Mouse (Mus musculus) cerebellum, postnatal 14 days (tissue): Measurements from ENCODE around the gene Tmem106c.

Source experiments
- DNase-seq, 2 experiments: peaks; one replicate each; pipeline ENCODE4 v3.0.0; 2021; ENCODE audit warnings: mixed read lengths in 2 of 2

Gene Tmem106c

DNA sequence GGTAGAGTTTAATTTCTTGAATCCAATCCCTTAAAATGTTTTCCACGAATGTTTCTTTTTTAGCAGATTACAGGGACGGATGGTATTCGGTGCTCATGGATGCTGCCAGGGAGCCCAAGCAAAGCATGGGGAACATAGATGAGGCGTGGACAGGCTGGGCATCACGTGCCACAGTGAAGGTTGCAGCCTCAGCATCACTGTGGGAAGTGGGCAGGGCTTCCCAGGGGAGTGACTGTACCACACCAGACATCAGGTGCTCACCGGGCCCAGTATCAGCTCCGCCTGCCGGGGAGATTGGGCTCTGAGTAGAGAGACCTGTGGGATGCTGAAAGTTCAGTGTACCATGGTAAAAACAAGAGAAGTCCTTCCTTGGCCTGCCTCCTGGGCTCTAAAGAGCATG lies 9.3 kb upstream of the Tmem106c start:
- DNase-seq: no peak

DNA sequence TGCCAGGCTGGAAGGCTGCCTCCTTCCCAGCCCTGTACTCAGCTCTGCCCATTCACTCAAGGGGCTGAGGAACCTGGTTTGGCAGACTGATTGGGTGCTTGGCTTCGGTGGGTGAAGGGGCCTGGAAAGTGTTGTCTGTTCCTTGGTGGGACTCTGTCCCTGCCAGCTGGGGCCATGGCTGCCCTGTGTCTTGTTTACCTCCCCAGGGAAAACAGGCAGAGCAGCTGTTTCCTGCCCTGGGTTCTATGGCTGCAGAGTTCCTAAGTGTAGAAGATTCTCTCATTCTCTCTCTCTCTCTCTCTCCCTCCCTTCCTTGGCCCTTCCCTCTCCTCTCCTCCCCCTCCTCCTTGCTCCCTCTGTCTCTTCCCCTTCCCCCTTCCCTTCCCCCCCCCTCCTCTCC lies 8.7 kb upstream of the Tmem106c start:
- no peak for DNase-seq

DNA sequence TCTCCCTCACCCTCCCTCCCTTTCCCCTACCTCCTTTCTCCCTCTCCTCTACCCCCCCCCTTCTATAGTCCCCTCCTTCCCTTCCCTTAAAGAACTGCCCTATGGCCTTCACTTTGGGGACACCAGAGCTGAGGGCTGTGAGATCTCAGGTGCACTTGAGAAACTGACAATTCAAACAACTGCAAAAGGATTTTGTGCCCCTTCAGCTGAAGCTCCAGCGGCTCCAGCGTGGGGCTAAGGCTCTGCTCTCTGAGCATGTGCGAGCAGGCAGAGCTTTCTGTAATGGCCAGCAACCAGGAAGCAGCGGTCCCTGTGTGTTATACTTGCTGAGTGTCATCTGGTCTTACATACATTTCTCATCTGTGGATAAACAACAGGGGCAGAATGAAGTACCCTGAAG lies 8.3 kb upstream of the Tmem106c start:
- no peak for DNase-seq

DNA sequence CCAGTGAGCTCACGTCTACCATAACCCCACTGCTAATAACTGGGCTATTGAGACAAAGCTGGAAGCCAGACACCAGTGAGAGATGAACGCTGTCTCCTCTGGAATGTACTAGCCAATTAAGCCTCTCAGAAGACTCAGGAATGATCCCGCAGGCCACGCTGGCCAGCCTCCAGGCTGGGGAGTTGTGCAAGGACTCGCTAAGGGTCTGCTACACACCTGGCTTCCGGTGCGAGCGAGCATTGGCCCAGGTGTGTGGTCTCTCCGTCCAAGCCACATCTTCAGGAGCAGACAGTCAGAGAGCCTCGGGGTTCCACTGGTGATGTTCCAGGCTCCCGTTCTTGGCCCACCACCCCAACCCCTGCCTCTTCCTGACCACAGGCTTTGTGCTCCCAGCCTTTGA lies 7.6 kb upstream of the Tmem106c start:
- no peak for DNase-seq

DNA sequence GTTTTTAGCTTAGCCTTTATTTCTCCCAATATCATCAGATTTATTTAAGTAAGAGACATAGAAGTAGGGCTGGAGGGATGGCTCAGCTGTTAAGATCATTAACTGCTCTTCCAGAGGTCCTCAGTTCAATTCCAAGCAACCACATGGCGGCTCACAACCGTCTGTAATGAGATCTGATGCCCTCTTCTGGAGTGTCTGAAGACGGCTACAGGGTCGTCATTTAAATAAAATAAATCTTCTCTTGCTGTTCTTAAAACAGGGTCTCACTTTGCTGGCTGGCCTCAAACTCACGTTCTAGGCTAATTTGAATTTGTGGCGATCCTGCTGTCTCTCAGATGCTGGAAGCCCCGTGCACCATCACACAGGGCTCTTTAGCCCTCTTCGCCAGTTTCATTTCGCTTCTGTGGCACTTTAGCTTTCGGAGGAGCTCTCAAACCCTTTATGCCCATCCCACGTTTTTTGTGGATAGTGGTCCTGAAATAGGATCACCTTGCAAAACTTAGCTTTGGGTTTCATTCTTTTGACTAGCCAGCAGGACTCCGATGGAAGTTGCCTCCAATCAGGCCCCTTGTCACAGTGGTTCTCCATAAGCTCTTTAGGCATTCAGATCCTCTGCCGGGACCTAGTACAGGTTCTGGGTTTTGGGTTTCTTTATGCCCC lies 541 bp upstream of the Tmem106c start:
- peak in 1 of 2 experiments; percentile 33 for DNase-seq

DNA sequence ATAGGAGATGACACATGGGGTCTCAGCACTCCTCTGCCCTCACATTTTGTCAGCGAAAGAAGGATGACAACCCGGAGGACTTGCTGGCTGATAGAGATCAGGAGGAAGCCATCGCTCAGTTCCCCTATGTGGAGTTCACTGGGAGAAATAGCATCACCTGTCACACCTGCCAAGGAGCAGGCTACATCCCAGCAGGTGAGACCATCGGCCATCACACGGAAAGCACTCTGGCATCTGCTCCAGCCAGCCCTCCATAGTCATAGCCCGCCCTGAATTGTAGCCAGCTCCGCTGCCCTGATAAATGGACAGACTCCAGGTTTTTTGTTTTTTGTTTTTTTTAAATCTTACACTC lies 812 bp downstream of the Tmem106c start:
- DNase-seq: peak; percentile 44 to 63

DNA sequence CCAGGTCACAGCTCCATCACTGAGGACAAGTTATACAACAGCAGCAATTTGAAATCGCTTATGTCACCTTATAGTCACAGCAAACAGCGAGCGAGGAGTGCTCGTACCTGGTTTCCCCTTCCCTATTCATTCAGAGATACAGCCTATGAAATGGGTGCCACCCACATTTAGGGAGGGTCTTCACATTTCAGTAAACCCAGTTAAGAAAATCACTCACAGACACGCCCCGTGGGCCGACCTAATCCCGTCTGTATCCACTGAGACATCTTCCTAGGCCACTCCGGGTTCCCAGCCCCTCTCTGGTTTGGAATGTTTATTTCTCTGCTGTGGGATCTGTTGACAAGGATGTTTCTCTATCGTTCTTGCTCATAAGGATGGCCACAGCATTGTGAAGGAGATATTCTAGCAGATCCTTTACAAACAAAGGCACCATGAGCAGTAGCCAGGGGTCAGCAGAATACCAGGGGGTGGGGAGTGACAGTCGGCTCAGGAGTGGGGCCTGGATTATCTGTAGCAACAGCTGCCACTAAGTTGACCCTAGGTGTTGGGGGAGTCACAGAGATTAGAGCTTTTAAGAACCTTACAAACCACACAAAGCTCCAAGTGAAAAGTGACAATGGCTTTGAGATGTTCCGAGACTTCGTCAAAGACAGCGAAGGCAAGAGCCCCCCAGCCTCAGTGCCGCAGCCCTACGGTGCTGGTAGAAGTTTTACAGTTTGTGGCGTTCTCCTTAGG lies 1.5 kb downstream of the Tmem106c start:
- DNase-seq: peak in 1 of 2 experiments; percentile 18

DNA sequence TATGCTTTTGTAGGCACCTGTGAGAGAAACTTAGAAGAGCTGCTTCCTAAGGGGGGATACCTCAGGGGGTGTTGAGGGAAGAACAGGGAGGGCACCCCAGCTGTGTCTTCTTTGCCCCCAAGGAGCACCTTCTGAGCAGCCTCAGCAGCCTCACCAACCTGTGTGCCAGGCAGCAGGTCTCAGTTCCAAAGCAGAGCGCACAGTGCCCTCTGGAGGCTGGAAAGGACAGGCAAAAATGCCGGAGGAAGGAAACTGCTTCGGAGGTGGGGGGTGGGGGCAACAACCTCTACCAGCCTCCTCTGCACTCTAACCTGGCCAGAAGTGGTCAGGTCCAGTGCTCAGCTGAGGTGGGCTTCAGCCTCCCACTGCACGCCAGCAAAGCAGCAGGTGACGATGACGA lies 6.3 kb downstream of the Tmem106c start:
- DNase-seq: peak; percentile 49 to 72

DNA sequence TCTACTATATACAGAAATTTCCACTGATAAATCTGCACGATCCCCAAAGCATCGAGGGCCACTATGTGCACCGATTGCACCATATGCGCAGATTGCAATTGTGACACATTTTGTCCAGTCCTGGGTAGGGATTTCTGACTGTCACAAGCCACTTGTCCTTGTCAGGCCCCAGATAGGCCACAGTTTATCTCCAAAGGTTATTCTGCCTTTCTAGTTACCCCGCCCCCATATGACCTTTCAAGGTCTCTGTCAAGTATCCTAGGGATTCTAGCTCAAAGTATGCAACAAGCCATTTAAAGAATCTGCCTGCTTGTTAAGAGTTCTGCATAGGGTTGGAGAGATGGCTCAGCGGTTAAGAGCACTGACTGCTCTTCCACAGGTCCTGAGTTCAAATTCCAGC lies 8.6 kb downstream of the Tmem106c start:
- no peak for DNase-seq

DNA sequence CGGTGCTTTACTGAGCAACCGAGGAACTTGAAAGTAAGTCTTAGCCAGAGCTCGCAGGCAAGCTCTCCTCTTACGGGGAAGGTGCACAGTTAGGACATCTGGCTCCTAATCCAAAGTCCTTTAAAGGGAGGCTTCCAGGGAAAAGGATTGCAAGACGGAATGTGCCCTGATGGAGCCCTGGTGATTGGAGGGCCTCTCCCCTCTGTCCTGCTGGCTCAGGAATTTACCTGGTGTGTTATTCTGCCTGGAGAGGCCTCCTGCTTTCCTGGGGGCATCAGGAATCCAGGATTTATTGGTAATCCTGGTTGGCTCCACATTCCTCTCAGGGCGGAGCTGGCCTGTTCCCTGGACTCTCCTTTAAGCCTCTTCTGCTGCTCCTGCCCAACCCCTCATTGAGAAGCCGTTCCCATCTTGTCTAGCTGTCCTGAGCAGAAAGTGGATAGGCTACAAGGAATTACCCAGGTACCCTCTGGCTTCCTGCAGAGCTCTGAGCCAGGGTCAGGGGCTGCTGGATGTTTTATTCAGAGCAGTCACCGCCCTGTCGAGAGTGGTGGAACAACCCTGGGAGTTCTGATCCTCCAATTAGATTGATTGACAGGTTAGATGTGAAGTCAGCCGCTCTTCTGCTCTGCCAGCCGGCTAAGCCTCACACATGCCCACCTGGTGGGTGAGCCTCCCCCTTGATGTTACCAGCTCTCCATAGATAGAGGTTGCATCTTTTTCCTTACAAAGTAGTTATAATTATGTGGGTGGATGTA lies 9.4 kb downstream of the Tmem106c start:
- DNase-seq: no peak

DNA sequence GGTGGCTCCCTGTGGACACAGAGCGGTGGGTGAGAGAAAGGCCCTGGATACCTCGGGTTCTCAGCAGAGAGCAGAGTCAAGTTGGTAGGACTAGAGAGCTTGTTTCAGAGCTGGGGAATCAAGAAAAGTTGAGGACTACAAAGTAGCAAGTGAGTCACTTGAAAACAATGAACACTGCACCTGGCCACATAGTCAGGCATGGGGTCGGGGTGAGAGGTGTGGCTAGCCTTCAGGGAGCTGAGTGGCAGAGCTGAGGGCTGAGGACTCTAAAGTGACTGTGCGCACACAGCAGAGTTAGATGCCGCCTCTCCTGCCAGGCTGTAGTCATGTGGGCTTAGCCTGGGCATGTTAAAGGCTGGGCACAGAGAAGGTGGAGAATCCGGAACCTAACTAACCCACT lies 17.6 kb downstream of the Tmem106c start:
- DNase-seq: no peak

DNA sequence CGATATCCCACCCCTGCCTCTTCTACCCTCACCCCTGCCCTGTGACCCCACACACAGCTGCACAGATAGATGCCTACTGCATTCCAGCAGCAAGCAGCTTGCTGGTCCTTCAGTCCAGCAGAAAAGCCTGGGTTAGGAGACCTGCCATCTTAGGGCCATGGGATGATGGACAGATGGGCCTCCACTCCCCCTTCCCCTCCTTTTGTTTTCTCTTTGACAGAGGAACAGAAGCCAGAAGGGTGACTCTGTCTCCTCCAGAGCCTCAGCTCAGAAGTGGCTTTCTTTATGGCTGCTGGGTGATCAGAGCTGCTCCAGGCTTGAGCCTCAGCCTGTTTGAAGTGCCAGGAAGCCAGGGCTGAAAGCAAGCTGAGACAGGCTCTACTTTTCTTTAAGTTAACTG lies 25.5 kb downstream of the Tmem106c start:
- no peak for DNase-seq

DNA sequence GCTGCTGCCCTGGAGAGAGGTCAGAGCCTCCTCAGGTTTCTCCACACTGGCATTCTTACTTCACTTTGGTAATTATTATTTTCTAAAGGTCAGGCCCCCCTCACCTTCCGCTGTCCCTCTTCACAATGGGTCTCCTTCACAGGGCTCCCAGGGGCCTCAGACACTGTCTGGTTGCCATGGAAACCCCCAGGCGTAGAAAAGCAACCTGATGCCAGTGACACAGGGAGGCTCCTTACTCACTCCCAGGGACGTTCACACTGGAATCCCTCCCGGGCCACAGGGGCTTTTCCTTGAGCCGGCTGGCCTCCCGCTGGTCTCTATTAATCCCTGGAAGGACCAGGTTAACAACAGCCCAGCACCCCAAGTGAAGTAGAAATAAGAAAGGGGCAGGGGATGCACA lies 26.1 kb downstream of the Tmem106c start:
- DNase-seq: no peak

DNA sequence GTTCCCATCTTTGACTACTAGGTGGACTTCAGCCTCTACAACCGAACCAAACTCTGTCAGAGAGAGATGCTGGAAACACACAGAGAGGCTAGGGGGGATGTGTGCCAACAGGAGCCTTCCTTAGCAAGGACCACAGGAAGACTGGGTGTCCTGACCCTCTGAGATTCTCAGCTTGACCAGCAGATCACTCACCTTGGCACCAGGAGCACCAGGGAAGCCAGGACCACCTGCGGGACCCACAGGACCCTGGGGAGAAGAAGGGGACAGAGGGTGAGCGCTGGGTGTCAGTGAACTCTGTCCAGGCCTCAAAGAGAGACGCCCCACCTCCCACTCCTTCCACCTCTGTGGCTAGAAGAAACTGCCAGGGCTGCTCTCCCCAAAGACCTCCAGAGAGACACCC lies 26.7 kb downstream of the Tmem106c start:
- no peak for DNase-seq

DNA sequence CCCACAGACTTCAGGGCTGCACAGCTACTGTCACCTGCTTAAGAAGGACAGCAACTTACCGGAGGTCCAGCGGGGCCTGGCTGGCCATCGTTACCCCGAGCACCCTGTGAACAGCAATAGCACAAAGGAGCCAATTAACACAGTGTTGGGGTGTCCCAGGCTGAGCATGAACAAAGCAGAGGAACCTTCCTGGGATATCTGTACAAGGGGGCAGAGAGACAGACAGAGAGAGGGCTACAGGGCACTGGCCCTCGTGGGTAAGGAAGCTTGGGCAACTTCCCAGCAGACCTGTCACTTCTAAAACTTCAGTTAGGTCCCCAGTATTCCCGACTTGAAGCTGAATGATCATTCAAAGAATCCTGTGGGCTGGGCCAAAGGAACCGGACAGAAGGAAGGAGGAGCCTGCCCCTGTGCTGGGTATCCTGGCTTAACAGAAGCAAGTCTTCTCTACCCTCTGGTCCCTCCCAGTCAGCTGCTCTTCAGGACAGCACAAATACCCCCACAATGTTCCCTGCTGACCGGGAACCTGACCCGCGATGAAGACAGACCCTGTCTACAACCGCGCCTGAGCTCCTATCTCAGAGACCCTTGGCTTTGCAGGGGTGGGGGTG lies 27.4 kb downstream of the Tmem106c start:
- DNase-seq: no peak

DNA sequence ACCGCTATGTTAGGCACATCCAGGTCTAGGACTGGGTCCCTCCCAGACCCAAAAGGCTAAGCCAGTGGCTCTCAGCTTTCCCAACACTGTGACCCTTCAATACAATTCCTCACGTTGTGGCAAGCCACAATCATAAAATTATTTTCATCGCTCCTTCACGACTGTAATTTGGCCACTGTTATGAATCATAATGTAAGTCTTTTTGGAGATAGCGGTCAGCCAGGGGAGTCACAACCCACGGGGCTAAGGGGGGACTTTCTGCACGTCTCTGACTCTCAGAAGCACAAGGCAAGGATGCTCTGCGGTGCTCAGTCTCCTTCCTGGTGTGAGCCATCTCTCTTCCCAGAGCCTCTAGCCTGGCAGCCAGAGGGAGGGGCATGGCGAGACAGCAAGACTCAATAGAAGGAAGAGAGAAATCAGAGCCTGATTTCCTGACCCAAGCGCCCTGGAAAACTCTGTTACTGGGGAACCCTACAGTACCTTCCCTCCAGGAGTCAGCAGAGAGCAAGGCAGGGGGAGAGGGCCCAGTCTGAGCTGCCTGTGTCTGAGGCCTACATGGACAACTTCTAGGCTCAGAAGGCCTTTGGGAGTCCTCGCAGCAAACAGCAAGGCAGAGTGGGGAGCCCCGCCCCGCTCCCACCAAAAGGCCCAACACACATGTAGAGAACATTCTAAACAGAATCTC lies 28.2 kb downstream of the Tmem106c start:
- DNase-seq: peak; percentile 24 to 39

DNA sequence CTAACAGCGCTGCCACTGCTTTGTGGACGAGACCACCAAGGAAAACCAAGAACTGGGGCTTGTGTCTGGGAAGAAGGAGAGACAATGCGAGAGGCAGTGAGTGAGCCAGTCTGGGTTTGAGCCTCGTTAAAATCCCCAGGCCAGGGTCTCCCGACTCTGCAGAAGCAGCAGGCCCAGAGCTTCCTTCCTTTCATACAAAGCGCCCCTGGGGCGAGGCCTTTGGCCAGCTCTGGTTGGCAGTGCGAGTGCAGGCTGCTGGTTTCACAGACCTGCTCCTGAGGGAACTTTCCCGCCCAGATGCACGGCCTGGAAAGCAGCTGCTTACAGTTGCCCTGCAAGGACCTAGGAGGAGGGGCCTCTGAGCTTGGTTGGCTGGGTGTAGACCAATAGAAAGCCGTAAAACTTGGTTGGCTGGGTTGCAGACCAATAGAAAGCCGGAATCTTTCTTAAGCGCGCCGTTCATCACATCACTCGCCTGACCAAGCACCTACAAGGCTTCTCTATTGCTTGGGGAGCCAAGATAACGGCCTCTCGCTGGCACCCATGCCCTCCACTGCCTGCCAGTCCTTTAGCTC lies 28.8 kb downstream of the Tmem106c start:
- peak; percentile 82 for DNase-seq

DNA sequence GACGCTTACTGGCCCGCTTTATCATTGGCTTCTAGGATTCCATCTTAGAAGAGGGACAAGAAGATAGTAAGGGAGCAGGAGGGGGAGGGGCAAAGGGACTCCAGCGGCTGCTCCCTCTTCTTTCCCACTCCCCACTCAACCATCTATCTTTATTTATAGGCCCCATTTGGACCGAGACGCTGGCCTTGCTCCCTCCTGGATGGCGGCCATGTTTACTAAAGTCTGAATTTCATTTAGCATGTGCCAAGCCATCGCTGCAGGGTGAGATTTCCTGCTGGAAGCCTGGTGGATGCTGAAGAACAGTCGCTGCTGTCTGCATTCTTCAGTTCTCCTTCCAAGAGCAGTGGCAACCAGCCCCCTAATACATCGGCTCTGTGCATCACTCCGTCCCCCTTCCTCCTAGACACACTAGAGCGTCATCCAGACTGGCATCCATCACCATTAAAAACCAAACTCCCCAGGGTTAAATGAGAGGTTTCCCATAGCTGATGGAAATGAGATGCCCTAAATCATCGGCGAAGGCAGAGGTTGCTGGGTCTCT lies 32.8 kb downstream of the Tmem106c start:
- DNase-seq: peak; percentile 73

DNA sequence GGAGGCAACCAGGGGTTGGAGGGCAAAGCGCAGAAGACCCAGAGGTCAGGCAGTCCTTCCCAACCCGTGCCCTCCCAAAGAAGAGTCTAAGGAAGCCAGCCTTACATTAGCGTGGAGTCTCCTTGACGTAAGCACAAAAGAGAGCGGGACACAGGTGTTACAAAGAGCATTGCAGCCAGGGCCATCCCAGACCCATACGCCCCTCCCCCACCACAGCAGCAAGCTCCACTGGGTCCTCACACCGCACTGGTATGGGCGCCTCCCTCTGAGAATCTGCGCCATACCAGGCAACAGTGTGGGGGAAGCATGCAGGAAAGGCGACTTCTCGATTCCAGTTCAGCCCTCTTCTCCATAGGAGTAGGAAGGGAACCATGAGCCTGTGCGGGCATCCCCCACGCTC lies 35.5 kb downstream of the Tmem106c start:
- no peak for DNase-seq

DNA sequence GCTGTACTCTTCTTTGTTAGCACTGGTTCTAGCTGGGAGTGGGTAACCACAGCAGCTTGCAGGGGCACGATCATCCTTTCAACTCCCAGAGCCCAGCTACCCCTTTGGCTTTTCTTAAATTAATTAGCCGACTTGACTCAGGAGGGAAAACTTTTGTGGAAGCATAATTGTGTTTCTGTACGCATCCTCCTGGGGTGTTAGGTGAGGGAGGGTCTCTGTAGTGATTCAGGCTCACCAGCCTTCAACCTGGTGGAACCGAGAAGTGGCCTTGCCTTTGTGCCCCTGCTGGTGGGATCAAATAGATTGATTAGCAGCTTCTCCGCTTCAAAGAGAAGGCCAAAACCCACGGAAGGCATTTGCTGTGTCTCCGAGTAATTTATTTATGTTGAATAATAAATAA lies 36.0 kb downstream of the Tmem106c start:
- DNase-seq: no peak

DNA sequence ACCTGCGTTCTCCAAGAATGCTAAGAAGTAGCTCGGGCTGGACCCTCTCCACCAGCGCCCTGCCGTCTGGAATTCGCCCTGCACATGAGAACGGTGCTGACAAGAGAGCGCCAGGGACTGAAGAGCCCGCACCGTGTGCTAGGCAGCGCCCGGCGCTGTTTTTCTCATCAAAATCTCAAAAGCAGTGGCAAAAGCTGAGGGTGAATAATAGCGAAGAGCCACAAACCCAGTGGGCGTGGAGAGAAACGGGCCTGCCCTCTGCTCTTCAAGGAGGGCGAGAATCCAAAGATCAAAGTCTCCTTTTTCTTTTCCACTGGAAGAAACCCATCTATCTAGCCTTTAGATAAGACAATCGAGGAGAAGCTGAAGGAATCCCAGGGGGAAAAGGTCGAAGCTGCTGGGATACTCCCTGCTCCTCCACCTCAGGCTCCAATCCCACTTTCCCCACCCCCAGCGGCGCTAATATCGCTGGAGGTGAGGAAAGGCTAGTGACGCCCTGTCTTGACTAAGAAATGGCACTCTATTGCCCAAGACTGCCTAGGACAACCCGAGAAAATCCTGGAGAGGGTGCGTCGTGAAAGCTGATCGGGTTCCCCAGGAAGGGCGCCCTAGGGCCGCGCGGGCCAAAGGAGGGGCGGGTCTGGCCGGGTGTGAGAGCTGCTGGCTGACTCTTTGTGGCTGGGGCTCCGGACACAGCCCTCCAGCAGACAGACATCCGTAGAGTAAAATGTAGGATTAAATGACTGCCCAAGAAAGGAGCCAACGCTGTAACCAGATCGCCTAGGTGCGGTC lies 37.5 kb downstream of the Tmem106c start:
- DNase-seq: no peak
